Mouse (Mus musculus): ENCODE measurements at regions not wholly inside any gene's neighbourhood (a gene's known extent, or its start where the extent isn't known, plus 50 kb on each side); places are given as distances from the start of the nearest gene placed in this dataset.

DNA sequence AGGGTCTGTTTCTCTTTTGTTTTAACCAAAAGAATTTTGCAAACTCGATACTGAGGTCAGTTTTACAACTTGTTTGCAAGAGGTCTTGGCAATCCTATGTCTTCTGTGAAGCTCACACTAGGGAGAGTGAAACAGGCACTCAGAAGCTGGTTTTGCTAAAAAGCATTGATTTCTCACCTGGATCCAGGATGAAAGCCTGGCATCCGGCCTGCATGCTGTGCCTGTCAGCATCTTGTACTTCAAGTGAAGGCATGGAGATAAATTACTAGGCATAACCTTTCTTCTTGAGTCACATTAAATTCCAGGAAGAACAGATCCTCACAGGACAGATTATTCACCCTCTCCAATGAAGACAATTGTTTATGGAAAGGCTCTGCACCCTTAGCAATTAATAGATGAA is 477.5 kb downstream of the Btbd3 start:
- H3K4me1 ChIP-seq (replicated peaks): no peaks in the 10 kb centered on the region
- H3K27ac ChIP-seq: no peak overlapping the region
- WGBS: 70% methylated on average over 2 of the region's 2 CpGs
- H3K4me2 ChIP-seq: no peak overlapping the region
- no peak for ATAC-seq (ENCODE audit: low FRiP score)
- no peaks in the 10 kb centered on the region for H3K36me3 ChIP-seq
- no peaks in the 10 kb centered on the region for H3K9me3 ChIP-seq
- H3K9ac ChIP-seq: no peak overlapping the region
- no peak overlapping the region for H3K4me3 ChIP-seq
- no peaks in the 10 kb centered on the region for H3K27me3 ChIP-seq

DNA sequence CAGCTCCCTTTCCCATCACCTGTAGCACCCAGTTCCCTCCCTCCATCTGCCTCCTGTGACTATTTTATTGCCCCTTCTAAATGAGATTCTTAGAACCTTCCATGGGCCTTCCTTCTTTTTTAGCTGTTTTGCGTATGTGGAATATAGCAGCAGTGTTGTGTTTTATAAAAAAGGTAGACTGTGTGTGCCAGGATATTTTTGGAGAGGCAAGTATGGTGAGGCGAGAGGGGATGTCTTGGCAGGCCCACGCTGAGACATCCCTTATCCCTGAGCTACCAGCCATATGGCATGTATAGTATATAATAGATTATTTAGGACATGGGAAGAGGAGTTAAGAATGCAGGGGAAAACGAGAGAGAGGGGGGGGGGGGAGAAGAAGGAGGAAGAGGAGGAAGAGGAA is 488.4 kb downstream of the Btbd3 start:
- no peaks in the 10 kb centered on the region for H3K36me3 ChIP-seq
- H3K9ac ChIP-seq: no peak overlapping the region
- ATAC-seq (ENCODE audit: low FRiP score): no peak
- no peaks in the 10 kb centered on the region for H3K9me3 ChIP-seq
- no peak overlapping the region for H3K4me3 ChIP-seq
- no peak overlapping the region for H3K4me2 ChIP-seq
- 91% methylated on average over 4 of the region's 4 CpGs for WGBS
- no peaks in the 10 kb centered on the region for H3K27me3 ChIP-seq
- H3K4me1 ChIP-seq (replicated peaks): no peaks in the 10 kb centered on the region
- H3K27ac ChIP-seq: no peak overlapping the region

DNA sequence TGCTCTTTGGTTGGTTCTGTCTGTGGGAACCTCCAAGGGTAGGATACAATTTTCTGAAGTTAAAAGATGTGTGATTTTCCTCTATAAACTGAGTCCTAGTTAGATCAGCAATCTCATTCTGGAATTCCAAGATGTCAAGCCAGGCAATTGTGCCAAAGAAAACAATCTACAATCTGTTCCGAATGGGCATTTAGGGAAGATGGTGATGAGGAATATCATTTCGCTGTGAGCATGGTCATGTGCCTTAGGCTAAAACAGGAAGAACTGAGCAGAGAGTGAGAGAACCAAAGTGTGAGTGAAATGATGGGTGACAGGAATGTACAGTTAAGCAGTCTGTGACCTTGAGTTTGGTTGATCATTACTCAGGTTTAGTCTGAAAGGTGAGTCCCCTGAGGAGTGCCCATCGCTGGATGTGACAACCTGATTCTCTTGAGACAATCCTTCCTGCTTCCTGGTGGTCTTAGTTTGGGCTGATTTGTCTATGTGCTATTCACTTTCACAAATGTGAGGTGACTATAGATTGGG is 504.1 kb downstream of the Btbd3 start:
- Histone ChIP-seq H3K9ac (no peak overlapping the region), H3K4me1 (replicated peaks) (no peaks in the 10 kb centered on the region), H3K9me3 (no peaks in the 10 kb centered on the region), H3K36me3 (no peaks in the 10 kb centered on the region), H3K4me3 (no peak overlapping the region), H3K4me2 (no peak overlapping the region), H3K27ac (no peak overlapping the region), H3K27me3 (no peaks in the 10 kb centered on the region)
- ATAC-seq (ENCODE audit: low FRiP score): no peak
- WGBS: 88% methylated on average over 3 of the region's 3 CpGs

DNA sequence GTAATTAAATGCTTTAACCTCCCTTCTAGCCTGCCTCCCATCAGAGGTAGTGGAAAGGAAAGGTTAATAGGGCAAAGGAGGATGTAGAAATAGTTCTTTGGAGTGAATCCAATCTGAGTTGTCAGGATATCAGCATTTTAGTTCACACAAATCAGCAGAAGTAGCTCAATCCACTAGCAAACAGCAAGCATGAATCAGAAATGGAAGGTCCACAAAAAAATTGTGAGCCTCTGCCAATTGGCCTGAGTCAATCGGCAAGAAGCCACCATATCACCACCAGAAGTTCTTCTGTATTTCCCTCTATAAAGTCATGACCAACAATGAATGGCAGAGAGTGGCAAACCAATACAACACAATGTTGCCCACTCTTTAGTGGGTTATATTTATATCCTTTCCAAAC is 505.0 kb downstream of the Btbd3 start:
- Histone ChIP-seq H3K4me2 (no peak overlapping the region), H3K4me1 (replicated peaks) (no peaks in the 10 kb centered on the region), H3K36me3 (no peaks in the 10 kb centered on the region), H3K9me3 (no peaks in the 10 kb centered on the region), H3K9ac (no peak overlapping the region), H3K27me3 (no peaks in the 10 kb centered on the region), H3K4me3 (no peak overlapping the region), H3K27ac (no peak overlapping the region)
- WGBS: 89% methylated on average over 1 of the region's 1 CpGs
- ATAC-seq (ENCODE audit: low FRiP score): no peak

DNA sequence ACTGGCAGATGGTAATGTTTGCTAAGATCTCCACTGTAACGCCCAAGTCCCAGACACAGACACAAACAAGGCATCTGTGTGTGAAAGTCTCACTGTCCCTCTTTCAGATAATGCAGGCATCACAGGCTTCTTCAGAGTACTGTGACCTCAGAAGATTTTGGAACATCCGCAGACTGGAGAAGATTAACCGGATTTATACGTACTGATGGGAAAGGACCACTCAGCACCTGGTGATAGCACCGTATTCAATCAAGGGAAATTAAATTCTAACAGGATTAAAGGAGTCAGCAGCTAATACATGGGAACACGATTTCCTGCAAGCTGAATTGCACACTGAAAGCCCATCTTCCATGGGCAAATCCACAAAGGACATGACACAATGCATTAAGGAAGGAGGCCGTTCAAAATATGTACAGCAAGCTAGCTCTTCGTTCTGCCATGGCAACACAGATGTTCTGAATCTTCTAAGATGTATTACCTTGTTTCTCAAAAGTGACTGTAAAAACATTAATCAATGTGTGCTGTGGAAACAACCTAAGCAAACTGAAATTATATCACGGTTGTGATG is 510.0 kb downstream of the Btbd3 start:
- H3K9ac ChIP-seq: no peak overlapping the region
- H3K27me3 ChIP-seq: no peaks in the 10 kb centered on the region
- no peak for ATAC-seq (ENCODE audit: low FRiP score)
- no peak overlapping the region for H3K27ac ChIP-seq
- no peak overlapping the region for H3K4me3 ChIP-seq
- H3K4me1 ChIP-seq (replicated peaks): peaks cover 2% of the 10 kb centered on the region; the same call in 1 of the 2 replicates
- no peaks in the 10 kb centered on the region for H3K9me3 ChIP-seq
- no peak overlapping the region for H3K4me2 ChIP-seq
- WGBS: 63% methylated on average over 9 of the region's 9 CpGs
- H3K36me3 ChIP-seq: no peaks in the 10 kb centered on the region

DNA sequence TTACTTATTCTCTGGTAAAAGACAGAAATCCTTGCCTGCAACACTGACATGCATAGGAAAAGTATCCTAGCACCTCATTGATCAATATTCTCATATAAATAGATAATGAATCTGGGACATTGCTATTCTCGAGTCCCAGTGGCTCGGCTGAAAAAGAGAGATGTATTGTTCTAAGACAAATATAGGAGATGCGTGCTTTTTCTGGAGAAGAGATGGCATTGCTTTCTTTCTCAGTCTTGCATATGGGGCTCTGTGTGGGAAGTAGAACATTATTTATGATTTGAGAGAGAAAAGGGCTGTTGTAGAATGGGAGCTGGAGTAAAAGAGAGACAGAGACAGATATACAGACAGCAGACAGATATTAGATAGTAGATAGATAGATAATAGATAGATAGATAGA is 527.4 kb downstream of the Btbd3 start:
- H3K4me2 ChIP-seq: no peak overlapping the region
- no peaks in the 10 kb centered on the region for H3K4me1 ChIP-seq (replicated peaks)
- H3K27me3 ChIP-seq: no peaks in the 10 kb centered on the region
- ATAC-seq (ENCODE audit: low FRiP score): no peak
- no peak overlapping the region for H3K27ac ChIP-seq
- no peaks in the 10 kb centered on the region for H3K36me3 ChIP-seq
- no peak overlapping the region for H3K4me3 ChIP-seq
- H3K9ac ChIP-seq: no peak overlapping the region
- WGBS: 74% methylated on average over 3 of the region's 3 CpGs
- H3K9me3 ChIP-seq: no peaks in the 10 kb centered on the region

DNA sequence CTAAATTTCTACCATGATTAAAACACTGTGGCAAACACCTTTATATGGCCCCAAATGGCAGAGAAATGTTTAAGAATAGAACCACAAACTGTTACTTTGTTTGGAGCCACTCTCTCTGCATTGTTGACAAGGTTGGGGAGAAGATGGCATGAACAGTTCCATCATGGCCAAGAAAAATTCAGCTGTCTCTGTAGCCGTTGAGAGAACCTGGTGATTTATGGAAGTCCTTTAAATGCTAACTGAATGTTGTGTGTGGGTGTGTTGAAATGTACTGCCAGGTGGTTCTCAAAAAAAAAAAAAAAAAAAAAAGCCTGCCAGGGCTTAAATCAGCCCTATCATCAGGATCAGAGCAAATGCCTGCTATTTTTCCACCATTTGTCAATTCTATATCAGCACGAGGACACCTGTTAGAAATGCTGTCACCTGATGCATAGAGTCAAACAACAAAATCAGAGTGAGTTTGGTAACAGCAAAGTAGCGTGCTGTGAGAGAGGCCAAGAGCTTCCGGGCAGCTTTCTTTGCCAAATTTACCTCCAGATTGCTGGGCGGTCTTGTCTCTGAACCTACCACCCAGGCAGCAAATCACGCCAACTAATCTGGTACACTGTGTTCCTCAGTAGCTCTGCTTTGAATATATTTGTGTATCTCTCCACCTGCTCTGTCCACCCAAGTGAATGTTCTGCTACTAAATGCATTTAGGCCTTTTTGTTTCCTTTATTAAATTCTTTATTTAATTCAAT is 536.5 kb downstream of the Btbd3 start:
- Histone ChIP-seq H3K4me3 (no peak overlapping the region), H3K9me3 (no peaks in the 10 kb centered on the region), H3K27ac (no peak overlapping the region), H3K9ac (no peak overlapping the region), H3K36me3 (no peaks in the 10 kb centered on the region), H3K27me3 (no peaks in the 10 kb centered on the region), H3K4me1 (replicated peaks) (no peaks in the 10 kb centered on the region), H3K4me2 (no peak overlapping the region)
- WGBS: 89% methylated on average over 6 of the region's 6 CpGs
- ATAC-seq (ENCODE audit: low FRiP score): no peak

DNA sequence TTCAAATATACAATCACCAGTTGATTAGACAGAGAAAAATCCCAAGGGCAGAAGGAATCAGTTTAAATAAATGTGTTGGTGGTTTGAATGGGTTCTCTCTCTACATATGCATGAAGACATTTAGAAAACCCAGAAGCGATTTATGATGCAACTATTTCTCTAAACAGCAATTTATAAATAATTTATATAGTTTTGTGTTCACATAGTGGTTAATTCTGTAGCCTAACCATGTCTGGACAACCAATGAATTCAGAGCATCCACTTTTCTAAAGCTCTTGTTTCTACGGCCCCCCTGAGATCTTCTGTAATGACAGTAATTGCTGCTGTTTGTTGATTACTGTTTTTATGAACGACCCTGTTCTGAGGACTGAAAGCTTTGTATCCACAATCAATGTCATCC is 549.8 kb downstream of the Btbd3 start:
- WGBS: 74% methylated on average over 3 of the region's 3 CpGs
- Histone ChIP-seq H3K27me3 (no peaks in the 10 kb centered on the region), H3K4me1 (replicated peaks) (no peaks in the 10 kb centered on the region), H3K27ac (no peak overlapping the region), H3K4me3 (no peak overlapping the region), H3K9ac (no peak overlapping the region), H3K9me3 (no peaks in the 10 kb centered on the region), H3K36me3 (no peaks in the 10 kb centered on the region), H3K4me2 (no peak overlapping the region)
- ATAC-seq (ENCODE audit: low FRiP score): no peak

DNA sequence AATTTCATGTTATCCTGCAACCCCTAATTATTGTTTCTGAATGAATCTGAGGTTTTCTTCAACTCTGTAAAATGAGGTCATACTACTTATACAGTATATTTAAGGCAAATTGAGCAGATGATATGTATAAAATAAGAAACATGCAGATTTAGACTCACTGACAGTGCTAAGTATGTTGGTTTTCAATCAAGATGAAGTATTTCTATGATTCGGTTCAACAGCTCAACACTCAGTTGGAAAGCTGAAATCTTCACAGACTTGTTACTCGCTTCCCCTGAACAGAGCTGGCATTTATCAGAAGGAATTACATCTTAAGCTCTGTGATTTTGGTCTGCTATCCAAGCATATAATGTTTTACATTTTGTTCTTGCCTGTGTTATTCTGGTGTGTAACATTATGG is 553.4 kb downstream of the Btbd3 start:
- Histone ChIP-seq H3K4me1 (replicated peaks) (no peaks in the 10 kb centered on the region), H3K4me3 (no peak overlapping the region), H3K9me3 (no peaks in the 10 kb centered on the region), H3K27me3 (no peaks in the 10 kb centered on the region), H3K27ac (no peak overlapping the region), H3K9ac (no peak overlapping the region), H3K4me2 (no peak overlapping the region), H3K36me3 (no peaks in the 10 kb centered on the region)
- ATAC-seq (ENCODE audit: low FRiP score): no peak
- 88% methylated on average over 2 of the region's 2 CpGs for WGBS

DNA sequence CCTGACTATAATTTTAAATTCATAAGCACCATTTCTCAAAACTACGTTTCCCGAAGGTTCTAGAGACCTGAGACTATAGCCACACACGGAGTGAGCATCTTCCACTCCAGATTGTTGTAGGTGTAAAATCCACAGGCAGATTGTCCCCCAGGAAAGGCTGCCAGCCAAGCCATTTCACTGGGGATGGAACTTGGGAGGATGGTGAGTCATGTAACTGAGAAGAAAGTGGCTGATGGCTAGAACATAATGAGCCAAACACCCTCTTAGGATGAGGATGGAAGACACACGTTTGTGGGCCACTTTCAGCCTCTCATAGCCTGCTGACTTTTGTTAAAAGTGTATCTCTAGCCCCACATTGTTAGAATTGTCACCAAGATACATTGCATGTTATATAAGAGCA is 564.1 kb downstream of the Btbd3 start:
- H3K27ac ChIP-seq: no peak overlapping the region
- no peak overlapping the region for H3K4me3 ChIP-seq
- H3K9me3 ChIP-seq: no peaks in the 10 kb centered on the region
- 93% methylated on average over 4 of the region's 4 CpGs for WGBS
- no peaks in the 10 kb centered on the region for H3K36me3 ChIP-seq
- no peaks in the 10 kb centered on the region for H3K27me3 ChIP-seq
- no peak overlapping the region for H3K9ac ChIP-seq
- no peak overlapping the region for H3K4me2 ChIP-seq
- H3K4me1 ChIP-seq (replicated peaks): no peaks in the 10 kb centered on the region
- ATAC-seq (ENCODE audit: low FRiP score): no peak

DNA sequence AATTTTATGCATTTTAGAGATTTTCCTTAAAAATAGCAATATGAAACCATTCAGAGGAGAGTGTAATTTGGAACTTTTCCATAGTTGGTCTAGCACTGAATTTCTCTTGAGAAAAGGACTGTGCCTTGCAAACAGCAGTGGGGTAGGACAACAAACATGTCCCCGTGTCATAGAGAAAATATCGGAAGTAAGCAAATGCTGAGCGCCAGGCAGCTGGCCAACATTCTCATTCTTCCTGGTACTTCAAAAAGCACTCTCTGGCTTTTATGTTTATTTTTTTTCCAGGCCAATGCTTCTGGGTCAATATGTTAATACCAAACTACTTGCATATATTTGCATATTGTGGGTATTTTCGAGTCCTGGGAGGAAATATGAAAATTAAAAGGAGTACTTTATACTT is 568.5 kb downstream of the Btbd3 start:
- 67% methylated on average over 4 of the region's 4 CpGs for WGBS
- no peak for ATAC-seq (ENCODE audit: low FRiP score)
- H3K4me2 ChIP-seq: no peak overlapping the region

DNA sequence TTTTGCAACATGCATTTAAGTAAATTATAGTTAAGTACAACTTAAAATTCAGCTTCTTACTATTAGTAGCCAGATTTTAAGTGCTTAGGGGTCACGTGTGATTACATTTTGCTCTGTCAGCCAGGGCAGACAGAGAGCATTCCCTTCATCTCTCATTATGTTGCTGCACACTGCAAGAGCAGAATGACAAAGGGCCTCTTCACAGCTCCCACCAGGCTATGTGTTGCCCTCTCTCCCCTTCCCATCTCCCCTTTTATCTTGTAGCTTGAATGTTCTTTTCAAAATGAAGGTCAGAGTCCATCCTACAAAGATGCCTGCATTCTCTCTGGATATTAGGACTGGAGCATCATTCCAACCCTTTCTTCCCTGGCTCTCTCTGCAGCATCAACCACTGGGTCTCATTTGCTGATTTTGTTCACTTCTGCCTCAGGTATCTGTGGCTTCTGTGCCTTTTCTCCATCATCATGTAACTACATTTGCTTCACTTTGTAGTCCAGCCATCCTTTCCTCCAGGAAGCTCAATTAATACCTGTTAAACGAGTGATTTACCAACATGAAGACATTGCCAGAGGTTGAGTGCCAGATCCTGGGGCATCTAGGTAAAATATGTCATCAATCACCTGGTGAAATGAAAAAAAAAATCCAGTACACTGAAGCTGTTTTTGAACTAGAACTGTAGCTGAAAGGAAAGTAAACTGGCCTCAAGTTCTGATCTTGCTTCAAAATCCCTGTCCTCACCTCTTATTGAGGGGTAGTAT is 571.6 kb downstream of the Btbd3 start:
- Histone ChIP-seq H3K4me3 (no peak overlapping the region), H3K4me1 (replicated peaks) (no peaks in the 10 kb centered on the region), H3K36me3 (no peaks in the 10 kb centered on the region), H3K27ac (no peak overlapping the region), H3K9me3 (no peaks in the 10 kb centered on the region), H3K27me3 (no peaks in the 10 kb centered on the region), H3K9ac (no peak overlapping the region), H3K4me2 (no peak overlapping the region)
- 46% methylated on average over 2 of the region's 2 CpGs for WGBS
- no peak for ATAC-seq (ENCODE audit: low FRiP score)

More for the DNA sequence above, 568.5 kb downstream of the Btbd3 start:
- Histone ChIP-seq H3K9me3 (no peaks in the 10 kb centered on the region), H3K9ac (no peak overlapping the region), H3K36me3 (no peaks in the 10 kb centered on the region), H3K27me3 (no peaks in the 10 kb centered on the region), H3K27ac (no peak overlapping the region), H3K4me3 (no peak overlapping the region), H3K4me1 (replicated peaks) (no peaks in the 10 kb centered on the region)

Data from hindbrain, embryonic 13.5 days (tissue).